Mouse (Mus musculus): ENCODE measurements around the gene Gen1.

The Gen1 gene

DNA sequence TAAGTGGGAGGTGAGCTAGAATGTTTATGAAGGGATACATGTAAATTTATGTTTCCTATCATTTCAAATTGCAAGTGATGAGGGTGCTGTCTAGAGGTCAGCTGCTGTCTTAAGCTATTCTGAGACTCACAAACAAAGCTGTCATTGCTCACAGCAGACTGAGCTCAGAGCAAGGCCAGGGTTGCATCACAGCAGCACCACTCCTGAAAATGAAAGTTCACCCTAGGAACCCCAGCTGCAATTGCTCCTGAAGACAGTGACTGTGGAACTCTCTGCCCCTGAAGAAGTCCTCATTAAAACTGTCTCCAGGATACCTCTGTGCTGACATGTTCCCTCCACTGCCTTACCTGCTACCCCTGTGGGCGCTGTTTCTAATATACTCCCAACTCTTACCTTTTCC is 70.6 kb downstream of the Gen1 start:
- intact Hi-C loops (cut with DNase I): loop anchor here (5.0 kb wide), 2 partner anchors 72 to 142 kb away; partner anchors contain the start of genes Gen1 and Smc6

Small RNA genes lying within 50 kb of the gene (microRNA-seq; reads per million reads assigned to microRNA genes)
- 0 reads per million in 2 experiments for gene Mir7675
